Mouse (Mus musculus) spleen, adult 18-20 months (tissue): ENCODE measurements around the gene Vmn1r113.
"Not testable (repeated sequence)": the region's sequence is repeated elsewhere in the genome, so short reads cannot be mapped to it uniquely, and the experiment has no call there.

Experiments
- DNase-seq, 2 experiments: peaks; one replicate each; pipeline ENCODE4 v3.0.0; 2022; ENCODE audit warnings: mixed read lengths in 2 of 2

Vmn1r113 gene

DNA sequence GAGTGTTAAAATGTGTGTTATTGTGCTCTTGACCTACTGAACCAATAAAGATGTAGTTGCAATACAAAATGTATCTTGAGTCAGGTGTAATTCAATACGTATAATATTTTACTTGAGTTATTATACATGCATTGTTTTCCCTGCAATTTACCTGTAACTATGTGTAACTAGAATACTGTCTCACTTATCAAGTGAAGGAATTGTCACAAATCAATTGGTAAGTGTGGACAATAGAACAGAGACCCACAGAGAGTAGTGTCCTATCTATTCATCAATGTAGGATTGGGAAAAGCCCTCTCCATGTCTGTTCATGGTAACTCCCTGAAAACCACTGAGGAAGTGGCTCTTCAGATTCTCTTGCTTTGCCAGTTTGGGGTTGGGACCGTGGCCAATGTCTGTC lies at the start of gene Vmn1r113:
TSS of gene Vmn1r113 (plus strand) at position 301 of the 400 bp plus-strand sequence.
- DNase-seq = not testable (repeated sequence)

DNA sequence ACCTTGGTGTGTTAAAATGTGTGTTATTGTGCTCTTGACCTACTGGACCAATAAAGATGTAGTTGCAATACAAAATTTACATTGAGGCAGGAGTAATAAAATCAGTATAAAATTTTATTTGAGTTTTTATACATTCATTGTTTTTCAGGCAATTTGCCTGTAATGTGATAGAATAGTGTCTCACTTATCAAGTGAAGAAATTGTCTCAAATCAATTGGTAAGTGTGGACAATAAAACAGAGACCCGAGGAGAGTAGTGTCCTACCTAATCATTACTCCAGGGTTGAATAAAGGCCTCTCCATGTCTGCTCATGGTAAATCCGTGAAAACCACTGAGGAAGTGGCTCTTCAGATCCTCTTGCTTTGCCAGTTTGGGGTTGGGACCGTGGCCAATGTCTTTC lies 16.2 kb upstream of the Vmn1r113 start, which contains the start of gene Vmn1r112:
TSS of gene Vmn1r112 (plus strand) at position 301 of the 400 bp plus-strand sequence.
- not testable (repeated sequence) for DNase-seq

DNA sequence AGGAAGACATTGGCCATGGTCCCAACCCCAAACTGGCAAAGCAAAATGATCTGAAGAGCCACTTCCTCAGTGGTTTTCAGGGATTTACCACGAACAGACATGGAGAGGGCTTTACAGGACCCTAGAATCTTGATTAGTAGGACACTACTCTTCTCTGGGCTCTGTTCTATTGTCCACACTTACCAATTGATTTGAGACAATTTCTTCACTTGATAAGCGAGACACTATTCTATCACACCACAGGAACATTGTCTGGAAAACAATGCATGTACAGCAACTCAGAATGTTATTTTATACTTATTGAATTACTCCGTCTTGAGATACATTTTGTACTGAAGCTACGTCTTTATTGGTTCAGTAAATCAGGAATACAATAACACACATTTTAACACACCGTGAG lies 25.0 kb downstream of the Vmn1r113 start, which contains the start of gene Vmn1r114:
TSS of gene Vmn1r114 (minus strand) at position 101 of the 400 bp plus-strand sequence.
- DNase-seq = not testable (repeated sequence)
